Comparison of ENCODE assay signal across 20 mouse cellular contexts in genomic region chr19:23379752-23380504, GRCm38 (mm10).
DNase-seq lines count a peak whose midpoint lies in the region; ATAC-seq and TF ChIP-seq lines count a peak whose summit lies in the region.
"Had no signal": no experiment of that assay in that cellular context is flagged by ENCODE, and none has a peak within 500 bp of the region (broad histone marks: within the 10 kb centered on the region; RNA-seq: fewer than 3 reads in every experiment).

No protein-coding gene starts in this region.

- WGBS in lung, postnatal 0 days: 50% methylated on average over 8 of the region's 8 CpGs
- WGBS in stomach, embryonic 16.5 days: 59% methylated on average over 8 of the region's 8 CpGs

- H3K4me1 ChIP-seq in lung, postnatal 0 days (ENCODE audit: insufficient read depth, low read depth, low read length): no peaks in the 10 kb centered on the region
- H3K4me1 ChIP-seq in stomach, embryonic 16.5 days (ENCODE audit: control insufficient read depth, insufficient read depth, low read length): no peaks in the 10 kb centered on the region
- H3K4me1 ChIP-seq: heart, embryonic 15.5 days had no signal

- H3K4me3 ChIP-seq in lung, postnatal 0 days (ENCODE audit: low read depth, low read length): no peak overlapping the region
- no peak overlapping the region for H3K4me3 ChIP-seq in stomach, embryonic 16.5 days (replicated peaks; ENCODE audit: low read length)
- H3K4me3 ChIP-seq: embryonic facial prominence, embryonic 10.5 days; forebrain, embryonic 13.5 days; heart, adult 2 months; heart, embryonic 15.5 days; hindbrain, embryonic 13.5 days had no signal

- TF ChIP-seq CTCF in lung, postnatal 0 days (IDR thresholded peaks at IDR 0.05): no peak

- H3K36me3 ChIP-seq in lung, postnatal 0 days (ENCODE audit: insufficient read depth, low read length): no peaks in the 10 kb centered on the region
- H3K36me3 ChIP-seq in stomach, embryonic 16.5 days (ENCODE audit: control insufficient read depth, insufficient read depth, low read length): no peaks in the 10 kb centered on the region
- H3K36me3 ChIP-seq: embryonic facial prominence, embryonic 10.5 days; heart, embryonic 15.5 days; hindbrain, embryonic 13.5 days had no signal

- no peak overlapping the region for H3K27ac ChIP-seq in lung, postnatal 0 days (ENCODE audit: low read length)
- no peak overlapping the region for H3K27ac ChIP-seq in stomach, embryonic 16.5 days (ENCODE audit: low read length)
- H3K27ac ChIP-seq: embryonic facial prominence, embryonic 10.5 days; forebrain, embryonic 13.5 days; heart, adult 2 months; heart, embryonic 15.5 days; hindbrain, embryonic 13.5 days had no signal

- no peaks in the 10 kb centered on the region for H3K27me3 ChIP-seq in lung, postnatal 0 days (replicated peaks; ENCODE audit: insufficient read depth, low read length)
- H3K27me3 ChIP-seq in stomach, embryonic 16.5 days (ENCODE audit: control insufficient read depth, insufficient read depth, low read length): no peaks in the 10 kb centered on the region
- H3K27me3 ChIP-seq: CH12.LX; forebrain, embryonic 13.5 days; heart, embryonic 15.5 days; hindbrain, embryonic 13.5 days had no signal

- no peak for TF ChIP-seq EP300 in lung, postnatal 0 days (IDR thresholded peaks at IDR 0.05)

- no peak for ATAC-seq in cerebellum, adult (ENCODE audit: insufficient number of reproducible peaks, low FRiP score, low TSS enrichment)
- ATAC-seq in lung, postnatal 0 days: no peak
- ATAC-seq in stomach, embryonic 16.5 days (ENCODE audit: insufficient read depth, low FRiP score): 0 out of 2 replicates have a peak, but pooled peaks have one; percentile 40
- ATAC-seq: activated CD4-positive, CD25-positive, alpha-beta regulatory T cell, adult 4 months; forebrain, embryonic 13.5 days; forebrain, postnatal 0 days; Patski had no signal

- intact Hi-C loops in left cerebral cortex, postnatal 4 days (cut with DNase I): loop anchor here (5.0 to 10.0 kb wide), 2 partner anchors 305 to 377 kb away; partner anchors contain the start of genes Apba1 and Ptar1
- intact Hi-C loops in left cerebral cortex, postnatal 36 days (cut with DNase I): no loop called here

- DNase-seq in cerebellum, postnatal 14 days: peak; percentile 68 to 84
- peak; percentile 84 for DNase-seq in left cerebral cortex, postnatal 4 days
- DNase-seq in left cerebral cortex, postnatal 36 days (ENCODE audit: low spot score in 2 of 2): no peak
- DNase-seq in lung, postnatal 0 days (ENCODE audit: low spot score): peak; percentile 26
- no peak for DNase-seq in lung, adult 18-20 months
- DNase-seq: adrenal gland, postnatal 14 days; cerebellum, adult 18-20 months; forebrain, postnatal 0 days; gastrocnemius, postnatal 14 days; heart, adult 2 months had no signal

- no peak overlapping the region for H3K9ac ChIP-seq in lung, postnatal 0 days (replicated peaks; ENCODE audit: low read depth)
- no peak overlapping the region for H3K9ac ChIP-seq in stomach, embryonic 16.5 days (ENCODE audit: low read length)
- H3K9ac ChIP-seq: forebrain, embryonic 13.5 days; forebrain, postnatal 0 days; heart, embryonic 15.5 days; hindbrain, embryonic 13.5 days had no signal

- H3K9me3 ChIP-seq in lung, postnatal 0 days (ENCODE audit: low read length): no peaks in the 10 kb centered on the region
- no peaks in the 10 kb centered on the region for H3K9me3 ChIP-seq in stomach, embryonic 16.5 days (replicated peaks; ENCODE audit: control insufficient read depth, low read length)
- H3K9me3 ChIP-seq: embryonic facial prominence, embryonic 10.5 days; forebrain, embryonic 13.5 days; heart, embryonic 15.5 days; hindbrain, embryonic 13.5 days had no signal

- H3K4me2 ChIP-seq in lung, postnatal 0 days (replicated peaks; ENCODE audit: low read depth, low read length): no peak overlapping the region
- no peak overlapping the region for H3K4me2 ChIP-seq in stomach, embryonic 16.5 days (ENCODE audit: low read depth, low read length)
- H3K4me2 ChIP-seq: forebrain, embryonic 13.5 days; heart, embryonic 11.5 days; heart, embryonic 15.5 days; hindbrain, embryonic 13.5 days had no signal

Comparison
In these comparisons a context has a peak if more than half of its experiments do, and no peak if none do; other contexts are left out.
1. DNase-seq: peak in cerebellum, postnatal 14 days (2 of 2), left cerebral cortex, postnatal 4 days (single experiment) and lung, postnatal 0 days (single experiment); none in left cerebral cortex, postnatal 36 days (0 of 2) and lung, adult 18-20 months (0 of 2).